Mouse (Mus musculus) fat pad, adult 2 months (tissue): Measurements from ENCODE around the gene Actl7b.

ENCODE experiments used
- DNase-seq: peaks from one replicate; pipeline ENCODE4 v3.0.0-alpha.2; 2011; ENCODE audit warnings: low read depth, low spot score; ENCODE audit errors: extremely low read depth

The Actl7b gene

GRCm38 (mm10) chr4:56716801-56717200 is 24.4 kb downstream of the Actl7b start:
- DNase-seq: no peak

GRCm38 (mm10) chr4:56713155-56713554 is 28.1 kb downstream of the Actl7b start:
- DNase-seq: no peak

- DNase-seq: no peak
These were observed 39.0 kb downstream of the Actl7b start for GRCm38 (mm10) chr4:56702234-56702633.

DNA sequence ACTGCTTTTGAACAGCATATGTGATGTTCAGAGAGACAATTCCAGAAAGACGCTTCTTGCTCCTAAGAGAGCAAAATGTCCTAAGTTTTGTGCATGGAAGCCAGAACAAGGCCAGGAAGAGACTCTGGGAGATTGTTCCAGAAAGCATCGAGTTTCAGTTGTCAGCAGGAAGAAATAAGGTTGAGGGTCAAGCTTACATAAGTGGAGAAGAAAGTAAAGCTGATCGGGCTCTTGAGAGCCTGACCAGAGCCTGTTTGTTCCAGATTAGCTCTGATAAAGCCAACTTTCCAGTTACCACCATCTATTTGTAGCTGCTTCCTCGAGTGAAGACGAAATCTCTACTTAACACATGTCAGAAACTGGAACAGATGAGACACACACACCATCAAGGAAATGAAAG is 42.6 kb downstream of the Actl7b start:
- no peak for DNase-seq

DNA sequence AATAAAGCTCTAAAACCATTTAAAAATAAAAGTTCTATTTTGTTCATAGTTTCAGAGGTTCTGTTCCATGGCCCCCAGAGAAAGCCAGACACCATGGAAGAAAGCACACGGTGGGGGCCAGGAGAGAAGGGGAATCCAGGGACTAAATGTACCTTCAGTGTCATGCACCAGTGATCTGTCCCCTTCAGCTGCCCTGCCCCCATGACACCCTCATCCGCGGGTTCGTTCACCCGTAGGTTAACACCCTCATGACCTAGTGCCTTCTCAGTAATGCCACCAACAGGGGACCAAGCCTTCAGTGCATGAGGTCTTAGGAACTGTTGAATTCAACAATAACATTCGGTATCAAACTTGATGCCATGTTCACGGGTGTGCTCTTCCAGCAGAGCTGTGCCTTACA is 44.8 kb downstream of the Actl7b start:
- no peak for DNase-seq
